Mouse (Mus musculus): Measurements from ENCODE around the gene Gnai2.

GRCm38 (mm10) chr9:107628721-107629410, 6.3 kb downstream of the Gnai2 start:
- TF ChIP-seq CTCF (IDR thresholded peaks at IDR 0.05; ENCODE audit: low read depth) (no peak), EP300 (IDR thresholded peaks at IDR 0.05; ENCODE audit: low read depth) (no peak)
